Mouse (Mus musculus) E14TG2a.4 (cell line): Measurements from ENCODE around the gene Gxylt2.

Experiments used
- CTCF ChIP-seq: conservative IDR thresholded peaks from 2 replicates; pipeline ENCODE4 v1.5.1; 2014; ENCODE audit warnings: low read length
- POU5F1 ChIP-seq: IDR thresholded peaks from 2 replicates; pipeline ENCODE4 v1.6.1; 2014; ENCODE audit warnings: low read length, borderline replicate concordance

GRCm38 (mm10) chr6:100674974-100675373, 29.6 kb upstream of the Gxylt2 start:
- TF ChIP-seq CTCF (peak; percentile 72), POU5F1 (no peak)
